Mouse (Mus musculus): Measurements from ENCODE around the gene Flvcr1.

DNA sequence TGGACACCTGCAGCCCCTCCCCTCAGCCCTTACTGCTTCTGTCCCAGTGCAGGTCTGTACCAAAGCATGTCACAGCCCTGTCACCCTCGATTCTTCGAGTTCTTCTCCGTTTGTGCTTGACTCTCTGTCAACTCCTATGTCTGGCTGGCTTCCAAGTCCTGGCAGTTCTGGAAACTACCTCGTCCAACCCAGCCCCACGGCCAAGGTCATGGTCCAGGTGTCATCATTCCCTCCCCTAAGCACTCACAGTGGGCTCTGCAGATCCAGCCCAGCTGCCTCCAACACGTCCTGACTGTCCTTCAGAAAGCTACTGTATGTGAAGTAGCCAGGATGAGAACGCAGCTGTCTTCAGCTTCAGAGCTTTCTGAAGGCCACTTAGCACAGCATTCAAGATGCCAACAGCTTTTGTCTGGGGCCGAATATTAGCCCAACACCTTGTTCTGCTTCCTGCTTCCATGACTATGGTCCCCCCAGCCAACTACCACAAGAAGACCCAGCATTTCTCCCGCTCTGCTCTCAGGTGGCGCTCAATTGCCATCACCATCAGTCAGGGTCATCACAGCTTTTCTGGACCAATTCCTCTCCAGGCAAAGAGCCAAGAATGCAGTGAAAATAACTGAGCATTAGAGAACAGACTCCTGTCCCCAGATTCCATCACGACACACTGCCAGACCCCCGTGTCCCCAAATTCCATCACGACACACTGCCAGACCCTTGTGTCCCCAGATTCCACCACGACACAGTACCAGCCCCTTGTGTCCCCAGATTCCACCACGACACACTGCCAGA lies 60.8 kb downstream of the Flvcr1 start:
- TF ChIP-seq CTCF (IDR thresholded peaks at IDR 0.05; ENCODE audit: low read depth) (no peak), EP300 (optimal IDR thresholded peaks at IDR 0.05) (no peak)

All from stomach, postnatal 0 days (tissue).